Mouse (Mus musculus) forebrain, embryonic 16.5 days (tissue): ENCODE data around the gene Ada. TPM values are rescaled to one million over a fixed set of nuclear protein-coding genes. Genes with fewer than 3 reads are reported as not detected.

ENCODE experiments used
- ATAC-seq: fragments of 200-750 bp; cut with Nextera tagmentation; 2 replicates; pipeline ENCODE4 v1.8.0; 2017; ENCODE audit warnings: mild to moderate bottlenecking, moderate library complexity
- H3K27ac ChIP-seq: fragments of 300-500 bp; sonication (generic); 2 replicates; pipeline ENCODE4 v1.5.1; 2014; ENCODE audit warnings: low read length, control low read depth
- H3K27me3 ChIP-seq: fragments of 300-500 bp; sonication (generic); replicated peaks from 2 replicates; pipeline ENCODE4 v1.6.1; 2014; ENCODE audit warnings: low read length; ENCODE audit not compliant: control insufficient read depth, insufficient read depth
- H3K36me3 ChIP-seq: fragments of 300-500 bp; sonication (generic); 2 replicates; pipeline ENCODE4 v1.6.1; 2014; ENCODE audit not compliant: control insufficient read depth, insufficient read depth
- H3K4me1 ChIP-seq: fragments of 300-500 bp; sonication (generic); replicated peaks from 2 replicates; pipeline ENCODE4 v1.6.1; 2014; ENCODE audit warnings: low read length; ENCODE audit not compliant: control insufficient read depth, insufficient read depth
- H3K4me2 ChIP-seq: fragments of 300-500 bp; sonication (generic); 2 replicates; pipeline ENCODE4 v1.6.1; 2014; ENCODE audit warnings: mild to moderate bottlenecking, low read length, control low read depth
- H3K4me3 ChIP-seq: fragments of 300-500 bp; sonication (generic); replicated peaks from 2 replicates; pipeline ENCODE4 v1.5.1; 2014; ENCODE audit warnings: mild to moderate bottlenecking, low read length, control low read depth
- H3K9ac ChIP-seq: fragments of 300-500 bp; sonication (generic); replicated peaks from 2 replicates; pipeline ENCODE4 v1.6.1; 2014; ENCODE audit warnings: low read depth, low read length, control low read depth
- H3K9me3 ChIP-seq: fragments of 300-500 bp; sonication (generic); 2 replicates; pipeline ENCODE4 v1.6.1; 2016; ENCODE audit warnings: low read length; ENCODE audit not compliant: control insufficient read depth
- WGBS: fragments of 180-500 bp; shearing (Covaris S2); extraction: QIAGEN DNeasy Blood & Tissue Kit; methylation state at CpG from one replicate; pipeline ENCODE4 v1.1.7; 2014; 5-methylcytosine and 5-hydroxymethylcytosine counted together
- polyA plus RNA-seq: library from polyadenylated mRNA; unstranded; fragments of >200 nt; fragmentation: Nextera tagmentation; extraction: Ambion mirVana; gene quantifications from 2 replicates; pipeline ENCODE4 v1.2.1, GENCODE M21; 2015

The Ada gene
- polyA plus RNA-seq, 1 experiment from 2014 or later, result 5.2 TPM

GRCm38 (mm10) chr2:163710606-163711159, 39.4 kb downstream of the Ada start:
- Histone ChIP-seq H3K36me3 (no peaks in the 10 kb centered on the region), H3K9me3 (no peaks in the 10 kb centered on the region), H3K4me3 (no peak overlapping the region), H3K27ac (no peak overlapping the region), H3K9ac (no peak overlapping the region), H3K27me3 (no peaks in the 10 kb centered on the region), H3K4me2 (no peak overlapping the region), H3K4me1 (0 out of 2 replicates have a peak, but pooled peaks cover 3% of the 10 kb centered on the region)
- no peak for ATAC-seq
- WGBS, result 78% methylated on average over 5 of the region's 5 CpGs

- Histone ChIP-seq H3K36me3 (no peaks in the 10 kb centered on the region), H3K27me3 (no peaks in the 10 kb centered on the region), H3K4me2 (no peak overlapping the region), H3K4me1 (0 out of 2 replicates have a peak, but pooled peaks cover 3% of the 10 kb centered on the region), H3K9me3 (no peaks in the 10 kb centered on the region), H3K9ac (no peak overlapping the region), H3K27ac (no peak overlapping the region), H3K4me3 (no peak overlapping the region)
- no peak for ATAC-seq
- WGBS, result 91% methylated on average over 9 of the region's 9 CpGs
Measured at GRCm38 (mm10) chr2:163710000-163710399, 40.0 kb downstream of the Ada start.

GRCm38 (mm10) chr2:163708763-163709250, 41.2 kb downstream of the Ada start:
- WGBS, result 81% methylated on average over 6 of the region's 6 CpGs
- Histone ChIP-seq H3K4me3 (no peak overlapping the region), H3K9ac (no peak overlapping the region), H3K27me3 (no peaks in the 10 kb centered on the region), H3K4me2 (no peak overlapping the region), H3K36me3 (no peaks in the 10 kb centered on the region), H3K9me3 (no peaks in the 10 kb centered on the region), H3K4me1 (0 out of 2 replicates have a peak, but pooled peaks cover 3% of the 10 kb centered on the region), H3K27ac (no peak overlapping the region)
- ATAC-seq, result no peak

GRCm38 (mm10) chr2:163708321-163708720, 41.7 kb downstream of the Ada start:
- Histone ChIP-seq H3K27ac (no peak overlapping the region), H3K27me3 (no peaks in the 10 kb centered on the region), H3K4me3 (no peak overlapping the region), H3K36me3 (no peaks in the 10 kb centered on the region), H3K9ac (no peak overlapping the region), H3K4me1 (0 out of 2 replicates have a peak, but pooled peaks cover 3% of the 10 kb centered on the region), H3K9me3 (no peaks in the 10 kb centered on the region), H3K4me2 (no peak overlapping the region)
- WGBS, result 89% methylated on average over 5 of the region's 5 CpGs
- no peak for ATAC-seq

- Histone ChIP-seq H3K9ac (no peak overlapping the region), H3K27me3 (no peaks in the 10 kb centered on the region), H3K4me2 (no peak overlapping the region), H3K4me1 (no peaks in the 10 kb centered on the region), H3K4me3 (no peak overlapping the region), H3K36me3 (no peaks in the 10 kb centered on the region), H3K27ac (no peak overlapping the region), H3K9me3 (no peaks in the 10 kb centered on the region)
- WGBS, result 80% methylated on average over 5 of the region's 5 CpGs
- ATAC-seq, result no peak
Measured at GRCm38 (mm10) chr2:163703599-163704260, 46.3 kb downstream of the Ada start.

GRCm38 (mm10) chr2:163702921-163703320, 47.1 kb downstream of the Ada start:
- 0 out of 2 replicates have a peak, but pooled peaks cover 2% of the 10 kb centered on the region for H3K4me1 ChIP-seq
- no peak overlapping the region for H3K9ac ChIP-seq
- no peaks in the 10 kb centered on the region for H3K27me3 ChIP-seq
- no peaks in the 10 kb centered on the region for H3K36me3 ChIP-seq
- ATAC-seq, result no peak
- H3K27ac ChIP-seq, result no peak overlapping the region
- WGBS, result 85% methylated on average over 5 of the region's 5 CpGs
- H3K9me3 ChIP-seq, result no peaks in the 10 kb centered on the region
- no peak overlapping the region for H3K4me3 ChIP-seq
- H3K4me2 ChIP-seq, result no peak overlapping the region

GRCm38 (mm10) chr2:163702431-163702830, 47.6 kb downstream of the Ada start:
- Histone ChIP-seq H3K4me1 (0 out of 2 replicates have a peak, but pooled peaks cover 2% of the 10 kb centered on the region), H3K4me2 (no peak overlapping the region), H3K4me3 (no peak overlapping the region), H3K9ac (no peak overlapping the region), H3K27me3 (no peaks in the 10 kb centered on the region), H3K9me3 (no peaks in the 10 kb centered on the region), H3K27ac (no peak overlapping the region), H3K36me3 (no peaks in the 10 kb centered on the region)
- 67% methylated on average over 7 of the region's 7 CpGs for WGBS
- ATAC-seq, result no peak

- no peak overlapping the region for H3K27ac ChIP-seq
- no peak for ATAC-seq
- H3K4me3 ChIP-seq, result no peak overlapping the region
- no peaks in the 10 kb centered on the region for H3K36me3 ChIP-seq
- no peak overlapping the region for H3K4me2 ChIP-seq
- no peak overlapping the region for H3K9ac ChIP-seq
- H3K4me1 ChIP-seq, result 0 out of 2 replicates have a peak, but pooled peaks cover 2% of the 10 kb centered on the region
- H3K9me3 ChIP-seq, result no peaks in the 10 kb centered on the region
- WGBS, result 82% methylated on average over 11 of the region's 11 CpGs
- no peaks in the 10 kb centered on the region for H3K27me3 ChIP-seq
Measured at GRCm38 (mm10) chr2:163699078-163699780, 50.8 kb downstream of the Ada start.

- WGBS, result 57% methylated on average over 15 of the region's 16 CpGs
- no peak for ATAC-seq
- H3K9ac ChIP-seq, result no peak overlapping the region
- 0 out of 2 replicates have a peak, but pooled peaks cover 2% of the 10 kb centered on the region for H3K4me1 ChIP-seq
- no peak overlapping the region for H3K4me3 ChIP-seq
- H3K4me2 ChIP-seq, result no peak overlapping the region
- no peaks in the 10 kb centered on the region for H3K9me3 ChIP-seq
- H3K36me3 ChIP-seq, result no peaks in the 10 kb centered on the region
- H3K27me3 ChIP-seq, result no peaks in the 10 kb centered on the region
- H3K27ac ChIP-seq, result no peak overlapping the region
Measured at GRCm38 (mm10) chr2:163697764-163698480, 52.1 kb downstream of the Ada start.
